Mouse (Mus musculus): ENCODE measurements around the gene Nell2. TPM values are rescaled to one million over a fixed set of nuclear protein-coding genes. Genes with fewer than 3 reads are reported as not detected.

Nell2 gene
- polyA plus RNA-seq, 1 experiment from 2014 or later, result 0.91 TPM

GRCm38 (mm10) chr15:95231171-95231570 is 297.2 kb downstream of the Nell2 start:
- Histone ChIP-seq H3K27me3 (no peaks in the 10 kb centered on the region), H3K4me2 (no peak overlapping the region), H3K27ac (no peak overlapping the region), H3K36me3 (no peaks in the 10 kb centered on the region), H3K9ac (no peak overlapping the region), H3K4me3 (no peak overlapping the region), H3K4me1 (replicated peaks) (no peaks in the 10 kb centered on the region), H3K9me3 (replicated peaks) (no peaks in the 10 kb centered on the region)
- ATAC-seq (replicated peaks; ENCODE audit: insufficient number of reproducible peaks, insufficient read depth, low FRiP score, low read depth), result no peak
- WGBS, result 50% methylated on average over 13 of the region's 13 CpGs

- Histone ChIP-seq H3K4me2 (no peak overlapping the region), H3K4me1 (replicated peaks) (no peaks in the 10 kb centered on the region), H3K27me3 (no peaks in the 10 kb centered on the region), H3K36me3 (no peaks in the 10 kb centered on the region), H3K4me3 (no peak overlapping the region), H3K9me3 (replicated peaks) (no peaks in the 10 kb centered on the region), H3K27ac (no peak overlapping the region), H3K9ac (no peak overlapping the region)
- no peak for ATAC-seq (replicated peaks; ENCODE audit: insufficient number of reproducible peaks, insufficient read depth, low FRiP score, low read depth)
- WGBS, result 74% methylated on average over 12 of the region's 12 CpGs
These were observed 311.6 kb downstream of the Nell2 start for GRCm38 (mm10) chr15:95216640-95217365.

GRCm38 (mm10) chr15:95210551-95210950 is 317.8 kb downstream of the Nell2 start:
- ATAC-seq (replicated peaks; ENCODE audit: insufficient number of reproducible peaks, insufficient read depth, low FRiP score, low read depth), result no peak

GRCm38 (mm10) chr15:95209186-95209585 is 319.2 kb downstream of the Nell2 start:
- Histone ChIP-seq H3K27me3 (no peaks in the 10 kb centered on the region), H3K9me3 (replicated peaks) (no peaks in the 10 kb centered on the region), H3K36me3 (no peaks in the 10 kb centered on the region), H3K4me1 (replicated peaks) (no peaks in the 10 kb centered on the region), H3K27ac (no peak overlapping the region), H3K9ac (no peak overlapping the region), H3K4me3 (no peak overlapping the region), H3K4me2 (no peak overlapping the region)
- 48% methylated on average over 4 of the region's 4 CpGs for WGBS
- no peak for ATAC-seq (replicated peaks; ENCODE audit: insufficient number of reproducible peaks, insufficient read depth, low FRiP score, low read depth)

More at GRCm38 (mm10) chr15:95210551-95210950, 317.8 kb downstream of the Nell2 start:
- Histone ChIP-seq H3K9ac (no peak overlapping the region), H3K9me3 (replicated peaks) (no peaks in the 10 kb centered on the region), H3K36me3 (no peaks in the 10 kb centered on the region), H3K4me1 (replicated peaks) (no peaks in the 10 kb centered on the region), H3K27ac (no peak overlapping the region), H3K4me2 (no peak overlapping the region), H3K4me3 (no peak overlapping the region), H3K27me3 (no peaks in the 10 kb centered on the region)
- WGBS, result 70% methylated on average over 4 of the region's 4 CpGs

GRCm38 (mm10) chr15:95193661-95194280 is 334.6 kb downstream of the Nell2 start:
- H3K9ac ChIP-seq, result no peak overlapping the region
- no peak for ATAC-seq (replicated peaks; ENCODE audit: insufficient number of reproducible peaks, insufficient read depth, low FRiP score, low read depth)

GRCm38 (mm10) chr15:95192951-95193350 is 335.4 kb downstream of the Nell2 start:
- 71% methylated on average over 8 of the region's 8 CpGs for WGBS
- H3K27me3 ChIP-seq, result no peaks in the 10 kb centered on the region
- no peak overlapping the region for H3K4me2 ChIP-seq
- no peaks in the 10 kb centered on the region for H3K36me3 ChIP-seq
- H3K4me1 ChIP-seq (replicated peaks), result no peaks in the 10 kb centered on the region
- H3K4me3 ChIP-seq, result no peak overlapping the region
- no peak overlapping the region for H3K27ac ChIP-seq
- no peaks in the 10 kb centered on the region for H3K9me3 ChIP-seq (replicated peaks)
- no peak for ATAC-seq (replicated peaks; ENCODE audit: insufficient number of reproducible peaks, insufficient read depth, low FRiP score, low read depth)
- H3K9ac ChIP-seq, result no peak overlapping the region

More at GRCm38 (mm10) chr15:95193661-95194280, 334.6 kb downstream of the Nell2 start:
- H3K4me2 ChIP-seq, result no peak overlapping the region
- H3K27me3 ChIP-seq, result no peaks in the 10 kb centered on the region
- H3K27ac ChIP-seq, result no peak overlapping the region
- WGBS, result 53% methylated on average over 9 of the region's 9 CpGs
- no peaks in the 10 kb centered on the region for H3K36me3 ChIP-seq
- no peaks in the 10 kb centered on the region for H3K9me3 ChIP-seq (replicated peaks)
- H3K4me3 ChIP-seq, result no peak overlapping the region
- no peaks in the 10 kb centered on the region for H3K4me1 ChIP-seq (replicated peaks)

GRCm38 (mm10) chr15:95186226-95186625 is 342.1 kb downstream of the Nell2 start:
- Histone ChIP-seq H3K36me3 (no peaks in the 10 kb centered on the region), H3K9ac (no peak overlapping the region), H3K4me2 (no peak overlapping the region), H3K4me1 (replicated peaks) (no peaks in the 10 kb centered on the region), H3K4me3 (no peak overlapping the region), H3K9me3 (replicated peaks) (no peaks in the 10 kb centered on the region), H3K27me3 (no peaks in the 10 kb centered on the region), H3K27ac (no peak overlapping the region)
- WGBS, result 58% methylated on average over 10 of the region's 10 CpGs
- ATAC-seq (replicated peaks; ENCODE audit: insufficient number of reproducible peaks, insufficient read depth, low FRiP score, low read depth), result no peak

GRCm38 (mm10) chr15:95185419-95185818 is 342.9 kb downstream of the Nell2 start:
- no peaks in the 10 kb centered on the region for H3K27me3 ChIP-seq
- H3K4me3 ChIP-seq, result no peak overlapping the region
- WGBS, result 41% methylated on average over 9 of the region's 9 CpGs
- H3K9ac ChIP-seq, result no peak overlapping the region
- ATAC-seq (replicated peaks; ENCODE audit: insufficient number of reproducible peaks, insufficient read depth, low FRiP score, low read depth), result no peak
- H3K9me3 ChIP-seq (replicated peaks), result no peaks in the 10 kb centered on the region
- no peaks in the 10 kb centered on the region for H3K36me3 ChIP-seq
- H3K4me2 ChIP-seq, result no peak overlapping the region
- H3K27ac ChIP-seq, result no peak overlapping the region
- no peaks in the 10 kb centered on the region for H3K4me1 ChIP-seq (replicated peaks)

GRCm38 (mm10) chr15:95183450-95183849 is 344.9 kb downstream of the Nell2 start:
- Histone ChIP-seq H3K4me3 (no peak overlapping the region), H3K36me3 (no peaks in the 10 kb centered on the region), H3K9ac (no peak overlapping the region), H3K27me3 (no peaks in the 10 kb centered on the region), H3K27ac (no peak overlapping the region), H3K9me3 (replicated peaks) (no peaks in the 10 kb centered on the region), H3K4me2 (no peak overlapping the region), H3K4me1 (replicated peaks) (no peaks in the 10 kb centered on the region)
- 60% methylated on average over 5 of the region's 5 CpGs for WGBS
- ATAC-seq (replicated peaks; ENCODE audit: insufficient number of reproducible peaks, insufficient read depth, low FRiP score, low read depth), result no peak

GRCm38 (mm10) chr15:95156828-95157227 is 371.5 kb downstream of the Nell2 start:
- no peak overlapping the region for H3K9ac ChIP-seq
- H3K27ac ChIP-seq, result no peak overlapping the region
- no peaks in the 10 kb centered on the region for H3K9me3 ChIP-seq (replicated peaks)
- no peak for ATAC-seq (replicated peaks; ENCODE audit: insufficient number of reproducible peaks, insufficient read depth, low FRiP score, low read depth)
- WGBS, result 56% methylated on average over 3 of the region's 3 CpGs
- H3K4me3 ChIP-seq, result no peak overlapping the region
- H3K27me3 ChIP-seq, result no peaks in the 10 kb centered on the region
- H3K4me2 ChIP-seq, result no peak overlapping the region
- no peaks in the 10 kb centered on the region for H3K4me1 ChIP-seq (replicated peaks)
- no peaks in the 10 kb centered on the region for H3K36me3 ChIP-seq

GRCm38 (mm10) chr15:95145118-95145517 is 383.2 kb downstream of the Nell2 start:
- H3K9me3 ChIP-seq (replicated peaks), result no peaks in the 10 kb centered on the region
- H3K4me3 ChIP-seq, result no peak overlapping the region
- no peaks in the 10 kb centered on the region for H3K4me1 ChIP-seq (replicated peaks)
- no peaks in the 10 kb centered on the region for H3K27me3 ChIP-seq
- no peaks in the 10 kb centered on the region for H3K36me3 ChIP-seq
- H3K9ac ChIP-seq, result no peak overlapping the region
- H3K4me2 ChIP-seq, result no peak overlapping the region
- no peak overlapping the region for H3K27ac ChIP-seq
- WGBS, result 75% methylated on average over 2 of the region's 2 CpGs
- no peak for ATAC-seq (replicated peaks; ENCODE audit: insufficient number of reproducible peaks, insufficient read depth, low FRiP score, low read depth)

GRCm38 (mm10) chr15:95144131-95144530 is 384.2 kb downstream of the Nell2 start:
- no peak for ATAC-seq (replicated peaks; ENCODE audit: insufficient number of reproducible peaks, insufficient read depth, low FRiP score, low read depth)
- Histone ChIP-seq H3K9ac (no peak overlapping the region), H3K4me2 (no peak overlapping the region), H3K9me3 (replicated peaks) (no peaks in the 10 kb centered on the region), H3K27me3 (no peaks in the 10 kb centered on the region), H3K4me1 (replicated peaks) (no peaks in the 10 kb centered on the region), H3K36me3 (no peaks in the 10 kb centered on the region), H3K27ac (no peak overlapping the region), H3K4me3 (no peak overlapping the region)
- 56% methylated on average over 2 of the region's 2 CpGs for WGBS
